Comparison of ENCODE assay signal across 12 mouse cellular contexts in the genomic region with DNA sequence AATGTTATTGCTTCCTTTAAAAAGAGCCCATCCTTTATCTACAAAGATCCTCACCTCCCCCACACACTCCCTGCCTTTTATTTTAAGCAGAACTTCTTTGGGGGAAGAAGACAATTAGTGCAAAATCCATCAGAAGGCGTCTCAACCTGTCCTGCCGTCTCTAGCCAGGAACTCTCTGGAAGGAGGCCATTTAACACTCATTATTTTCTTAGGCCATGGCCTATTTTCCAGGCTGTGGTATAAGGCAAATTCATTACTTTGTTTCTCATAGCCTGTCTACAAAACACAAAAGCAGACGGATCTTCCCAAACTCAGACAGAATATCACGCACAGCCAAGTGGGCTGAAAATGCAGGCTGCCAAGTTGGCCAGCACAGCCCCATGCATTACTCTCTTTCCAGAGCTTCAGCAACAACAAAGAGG.
DNase-seq lines count a peak whose midpoint lies in the region; ATAC-seq and TF ChIP-seq lines count a peak whose summit lies in the region.
"Had no signal": no experiment of that assay in that cellular context is flagged by ENCODE, and none has a peak within 500 bp of the region (broad histone marks: within the 10 kb centered on the region; RNA-seq: fewer than 3 reads in every experiment).

No protein-coding gene starts in this region.

- H3K36me3 ChIP-seq in neural tube, embryonic 13.5 days: no peaks in the 10 kb centered on the region
- no peaks in the 10 kb centered on the region for H3K36me3 ChIP-seq in forebrain, postnatal 0 days (ENCODE audit: insufficient read depth)
- H3K36me3 ChIP-seq in neural tube, embryonic 14.5 days (ENCODE audit: control insufficient read depth, insufficient read depth, low read length): no peaks in the 10 kb centered on the region
- H3K36me3 ChIP-seq: heart, embryonic 13.5 days; liver, embryonic 13.5 days; neural tube, embryonic 12.5 days had no signal

- no peaks in the 10 kb centered on the region for H3K27me3 ChIP-seq in neural tube, embryonic 13.5 days
- no peaks in the 10 kb centered on the region for H3K27me3 ChIP-seq in forebrain, postnatal 0 days (ENCODE audit: insufficient read depth, low read length)
- no peaks in the 10 kb centered on the region for H3K27me3 ChIP-seq in neural tube, embryonic 14.5 days (ENCODE audit: control insufficient read depth, insufficient read depth, low read length)
- H3K27me3 ChIP-seq: heart, embryonic 13.5 days; liver, embryonic 13.5 days; neural tube, embryonic 12.5 days had no signal

- H3K9me3 ChIP-seq in neural tube, embryonic 13.5 days: no peaks in the 10 kb centered on the region
- no peaks in the 10 kb centered on the region for H3K9me3 ChIP-seq in forebrain, postnatal 0 days (ENCODE audit: low read length)
- H3K9me3 ChIP-seq in neural tube, embryonic 14.5 days (ENCODE audit: control insufficient read depth, low read length): no peaks in the 10 kb centered on the region
- H3K9me3 ChIP-seq: heart, embryonic 13.5 days; liver, embryonic 13.5 days; neural tube, embryonic 12.5 days had no signal

- WGBS in neural tube, embryonic 13.5 days: 61% methylated on average over 4 of the region's 4 CpGs
- 38% methylated on average over 4 of the region's 4 CpGs for WGBS in forebrain, postnatal 0 days
- 64% methylated on average over 4 of the region's 4 CpGs for WGBS in neural tube, embryonic 14.5 days

- DNase-seq in heart, adult 11 months: peak; percentile 88
- no peak for DNase-seq in heart, postnatal 25 days (ENCODE audit: low spot score)
- DNase-seq in neural tube, embryonic 10.5 days (ENCODE audit: extremely low spot score, low spot score): no peak
- peak; percentile 55 for DNase-seq in forebrain, postnatal 0 days
- no peak for DNase-seq in thymus, postnatal 4 days
- DNase-seq: kidney, postnatal 36 days; liver, embryonic 13.5 days had no signal

- no peak overlapping the region for H3K4me3 ChIP-seq in neural tube, embryonic 13.5 days
- no peak overlapping the region for H3K4me3 ChIP-seq in forebrain, postnatal 0 days (ENCODE audit: low read depth, low read length)
- no peak overlapping the region for H3K4me3 ChIP-seq in neural tube, embryonic 14.5 days (ENCODE audit: low read depth, low read length)
- H3K4me3 ChIP-seq: heart, embryonic 13.5 days; liver, embryonic 13.5 days; neural tube, embryonic 12.5 days had no signal

- ATAC-seq in neural tube, embryonic 13.5 days (ENCODE audit: low read depth): no peak
- peak; percentile 58 for ATAC-seq in forebrain, postnatal 0 days
- peak; percentile 47; the same call in 1 of the 2 replicates for ATAC-seq in neural tube, embryonic 14.5 days (ENCODE audit: low read depth)
- no peak for ATAC-seq in CD4-positive, CD25-positive, alpha-beta regulatory T cell, adult 4 months

- no peak for TF ChIP-seq CTCF in forebrain, postnatal 0 days (IDR thresholded peaks at IDR 0.05; ENCODE audit: low read depth)

- H3K4me1 ChIP-seq in neural tube, embryonic 13.5 days (replicated peaks): peaks cover 20% of the 10 kb centered on the region
- 0 out of 2 replicates have a peak, but pooled peaks cover 9% of the 10 kb centered on the region for H3K4me1 ChIP-seq in forebrain, postnatal 0 days (ENCODE audit: insufficient read depth)
- H3K4me1 ChIP-seq in neural tube, embryonic 14.5 days (ENCODE audit: control insufficient read depth, insufficient read depth, low read length): peaks cover 9% of the 10 kb centered on the region; the same call in 1 of the 2 replicates
- H3K4me1 ChIP-seq: heart, embryonic 13.5 days; liver, embryonic 13.5 days had no signal

- intact Hi-C loops in heart, postnatal 25 days (cut with DNase I): no loop called here

- H3K4me2 ChIP-seq in neural tube, embryonic 13.5 days: no peak overlapping the region; the same call in 1 of the 2 replicates
- no peak overlapping the region for H3K4me2 ChIP-seq in forebrain, postnatal 0 days (ENCODE audit: low read depth)
- H3K4me2 ChIP-seq in neural tube, embryonic 14.5 days (ENCODE audit: low read depth, low read length): 0 out of 2 replicates have a peak overlapping the region, but pooled peaks have one; percentile 0
- H3K4me2 ChIP-seq: heart, embryonic 13.5 days; liver, embryonic 13.5 days had no signal

- H3K9ac ChIP-seq in neural tube, embryonic 13.5 days: no peak overlapping the region
- H3K9ac ChIP-seq in forebrain, postnatal 0 days: 0 out of 2 replicates have a peak overlapping the region, but pooled peaks have one; percentile 0
- H3K9ac ChIP-seq in neural tube, embryonic 14.5 days (replicated peaks; ENCODE audit: low read depth, low read length): no peak overlapping the region
- H3K9ac ChIP-seq: heart, embryonic 13.5 days; liver, embryonic 13.5 days; neural tube, embryonic 12.5 days had no signal

- H3K27ac ChIP-seq in neural tube, embryonic 13.5 days (replicated peaks): peak overlapping the region; percentile 91
- peak overlapping the region; percentile 87 for H3K27ac ChIP-seq in forebrain, postnatal 0 days (ENCODE audit: low read depth, low read length)
- H3K27ac ChIP-seq in neural tube, embryonic 14.5 days (ENCODE audit: low read depth, low read length): peak overlapping the region; percentile 89
- H3K27ac ChIP-seq: heart, embryonic 13.5 days; liver, embryonic 13.5 days had no signal

Comparison
In these comparisons a context has a peak if more than half of its experiments do, and no peak if none do; other contexts are left out.
1. DNase-seq: peak in heart, adult 11 months (single experiment) and forebrain, postnatal 0 days (single experiment); none in heart, postnatal 25 days (single experiment), neural tube, embryonic 10.5 days (single experiment) and thymus, postnatal 4 days (single experiment).
2. ATAC-seq: peak in forebrain, postnatal 0 days (single experiment) and neural tube, embryonic 14.5 days (single experiment); none in neural tube, embryonic 13.5 days (single experiment) and CD4-positive, CD25-positive, alpha-beta regulatory T cell, adult 4 months (single experiment).
3. Peak in every context shown above with its lines, with median percentiles within 50 percentile points of each other: H3K27ac ChIP-seq.